Mouse (Mus musculus): Measurements from ENCODE around the gene Ube2c. TPM values are rescaled to one million over a fixed set of nuclear protein-coding genes. Genes with fewer than 3 reads are reported as not detected.
A peak's percentile ranks its signal among the peaks of the same experiment; 100 is the strongest.

The Ube2c gene
- total RNA-seq (2021) = 10 to 100 TPM; 28.1 to 33.7 TPM
- long read RNA-seq, experiment 1, transcript Ube2c-202 (6 exons, 967 nt) = major isoform, 23 of 28 reads
- long read RNA-seq, experiment 1, partial matches to known transcripts = 2 of 28 reads
- long read RNA-seq, experiment 1, other reads (novel, unspliced or antisense) = 3 of 28 reads
- long read RNA-seq, experiment 2, transcript Ube2c-202 (6 exons, 967 nt) = major isoform, 20 of 22 reads
- long read RNA-seq, experiment 2, partial matches to known transcripts = 2 of 22 reads
- long read RNA-seq, experiment 2, other reads (novel, unspliced or antisense) = 0 of 22 reads

DNA sequence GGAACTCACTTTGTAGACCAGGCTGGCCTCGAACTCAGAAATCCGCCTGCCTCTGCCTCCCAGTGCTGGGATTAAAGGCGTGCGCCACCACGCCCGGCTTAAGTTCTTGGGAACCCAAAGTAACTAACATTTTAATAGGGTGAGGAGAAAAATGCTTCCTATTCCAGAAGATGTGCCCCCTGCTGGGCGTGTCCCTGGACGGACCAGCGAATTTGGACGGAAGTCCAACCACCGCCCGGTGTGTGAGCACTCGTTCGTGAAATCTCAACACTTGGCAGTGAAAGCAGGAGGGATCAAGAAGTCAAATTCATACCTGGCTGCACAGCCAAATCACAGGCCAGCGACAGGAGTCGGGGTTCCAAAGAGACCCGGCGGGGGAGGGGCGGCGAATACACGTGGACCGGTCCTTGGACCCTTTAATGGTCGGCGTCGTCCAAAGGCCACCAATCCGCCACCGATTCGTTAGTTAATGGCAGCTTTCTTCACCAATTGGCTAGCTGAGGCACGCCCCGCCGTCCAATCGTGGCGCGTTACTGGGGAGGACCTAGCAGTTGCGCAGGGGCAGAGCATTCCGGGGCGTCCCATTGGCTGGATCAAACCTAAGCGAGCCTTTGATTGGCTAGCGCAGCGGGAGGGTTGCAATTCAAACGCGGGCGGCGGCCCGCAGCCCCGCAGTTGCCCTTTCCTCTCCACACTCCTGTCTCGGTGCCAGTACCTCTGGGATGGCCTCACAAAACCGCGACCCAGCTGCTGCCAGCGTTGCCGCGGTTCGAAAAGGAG is at the start of gene Ube2c:
TSS of gene Ube2c (plus strand) at position 641 of the 780 bp plus-strand sequence.
- DNase-seq = peak; percentile 98

DNA sequence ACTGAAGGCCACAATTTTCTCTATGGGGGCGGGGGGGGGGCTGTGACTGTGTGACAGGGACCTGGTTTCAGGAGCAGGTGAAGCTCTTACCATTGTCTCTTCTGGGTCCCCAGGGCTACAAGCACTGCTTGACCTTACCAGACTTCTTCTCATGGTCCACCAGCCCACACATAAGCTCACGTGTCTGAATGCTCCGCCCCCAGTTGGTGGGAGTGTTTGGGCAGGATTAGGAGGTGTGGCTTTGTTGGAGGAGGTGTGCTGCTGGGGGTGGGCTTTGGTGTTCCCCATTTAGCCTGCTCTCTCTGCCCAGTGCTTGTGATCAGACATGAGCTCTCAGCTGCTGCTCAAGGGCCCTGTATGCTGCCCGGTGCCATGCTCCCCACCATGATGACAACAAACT is 46.4 kb upstream of the Ube2c start:
- no peak for DNase-seq

DNA sequence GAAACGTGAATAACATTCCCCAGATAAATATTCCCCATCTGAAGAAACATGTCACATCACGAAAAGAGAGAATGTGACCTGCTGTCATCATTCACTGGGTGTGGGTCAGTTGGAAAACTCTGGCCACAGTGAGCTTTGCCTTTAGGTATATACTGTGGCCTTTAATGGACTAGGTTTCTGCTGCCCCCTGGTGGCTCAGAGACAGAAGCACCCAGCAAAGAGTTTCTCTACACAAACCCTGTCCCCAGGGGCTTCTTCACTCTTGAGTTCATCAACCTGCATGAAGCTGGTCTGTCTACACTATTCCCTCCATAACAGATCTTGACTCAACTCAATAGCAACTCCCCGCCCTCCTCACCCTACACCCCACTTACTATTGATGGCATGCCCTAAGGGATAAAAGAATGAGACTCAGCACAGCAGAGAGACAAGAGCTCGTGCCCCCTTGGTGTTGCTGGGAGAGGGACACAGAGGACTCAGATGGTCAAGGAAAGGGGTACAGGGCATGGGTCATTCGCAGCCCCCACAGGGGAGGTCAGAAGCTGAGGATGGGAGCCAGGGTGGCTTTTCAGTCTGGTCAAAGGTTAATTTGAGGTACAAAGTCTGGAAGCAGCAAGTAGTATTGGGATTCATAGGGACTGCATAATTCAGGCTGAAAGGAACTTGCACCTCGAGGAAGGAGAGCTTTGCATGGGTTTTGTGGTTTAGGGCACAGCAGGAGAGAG is 43.6 kb upstream of the Ube2c start:
- peak; percentile 82 for DNase-seq

DNA sequence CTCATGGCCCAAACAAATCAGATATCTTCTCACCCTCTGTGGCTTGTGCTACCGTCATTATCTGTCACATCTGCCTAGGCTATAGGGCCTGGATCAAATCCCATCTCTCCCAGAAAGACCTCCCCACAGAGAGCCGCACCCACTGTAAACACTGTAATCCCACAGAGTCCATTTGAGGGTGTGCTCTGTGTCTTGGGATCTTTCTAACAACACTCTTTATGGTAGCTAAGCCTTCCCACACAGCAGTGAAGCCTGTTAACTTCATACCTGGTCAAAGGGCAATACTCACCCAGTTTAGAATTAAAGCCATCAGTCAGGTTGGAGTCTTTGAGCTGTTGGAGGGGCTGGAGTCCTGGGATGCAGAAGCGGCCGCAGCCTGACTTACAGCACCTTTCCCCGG is 38.0 kb upstream of the Ube2c start:
- no peak for DNase-seq

DNA sequence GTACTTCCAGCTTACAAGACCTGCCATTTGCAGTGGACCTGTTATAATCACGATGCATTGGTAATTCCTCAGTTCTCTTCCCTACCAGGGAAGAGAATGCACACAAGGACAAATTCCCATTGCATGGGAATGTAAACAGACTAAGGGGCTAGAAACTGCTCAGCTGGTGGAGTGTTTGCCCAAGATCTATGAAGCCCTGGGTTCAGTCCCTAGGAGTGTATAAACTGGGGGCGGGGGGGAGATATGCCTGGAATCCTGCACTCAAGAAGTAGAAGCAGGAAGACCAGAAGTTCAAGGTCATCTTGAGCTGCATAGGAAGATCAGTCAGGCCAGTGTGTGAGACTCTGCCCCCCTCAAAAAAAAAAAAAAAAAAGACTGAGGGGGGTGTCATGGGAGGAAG is 36.4 kb upstream of the Ube2c start:
- DNase-seq = no peak

DNA sequence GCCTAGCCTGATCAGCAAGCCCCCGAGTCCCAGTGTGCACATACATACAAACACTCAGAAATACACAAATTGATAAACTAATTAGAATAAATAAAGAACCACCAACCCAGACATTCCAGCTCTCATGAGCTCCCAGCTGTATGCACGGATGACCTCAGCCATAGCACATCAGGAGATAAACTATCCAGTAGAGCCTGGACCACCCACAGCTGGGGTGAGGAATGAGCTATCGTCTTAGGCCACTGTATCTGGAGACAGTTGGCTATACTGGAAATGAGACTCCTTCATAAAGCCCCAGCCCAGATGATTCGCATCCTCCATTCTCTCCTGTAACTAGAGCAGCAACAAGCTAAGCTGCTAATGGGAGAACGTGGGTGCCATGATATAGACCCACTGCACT is 34.9 kb upstream of the Ube2c start:
- no peak for DNase-seq

DNA sequence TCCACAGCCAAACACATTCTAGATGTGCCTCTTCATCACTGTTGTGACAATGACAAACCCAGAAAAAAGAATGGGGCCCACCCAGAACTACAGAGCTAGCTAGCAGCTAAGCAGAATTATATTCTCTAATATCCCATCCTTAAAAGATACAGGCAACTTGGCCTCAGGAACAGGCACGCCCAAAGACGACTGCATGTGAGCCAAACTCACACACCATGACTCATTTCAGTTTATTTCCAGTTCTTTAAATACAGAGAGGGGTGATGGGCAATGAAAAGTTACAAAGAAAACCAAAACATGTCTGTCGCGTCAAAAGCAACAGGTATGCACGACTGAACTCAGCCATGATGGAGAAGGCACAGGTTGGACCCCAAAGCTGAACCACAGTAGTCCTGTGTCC is 34.3 kb upstream of the Ube2c start:
- no peak for DNase-seq

DNA sequence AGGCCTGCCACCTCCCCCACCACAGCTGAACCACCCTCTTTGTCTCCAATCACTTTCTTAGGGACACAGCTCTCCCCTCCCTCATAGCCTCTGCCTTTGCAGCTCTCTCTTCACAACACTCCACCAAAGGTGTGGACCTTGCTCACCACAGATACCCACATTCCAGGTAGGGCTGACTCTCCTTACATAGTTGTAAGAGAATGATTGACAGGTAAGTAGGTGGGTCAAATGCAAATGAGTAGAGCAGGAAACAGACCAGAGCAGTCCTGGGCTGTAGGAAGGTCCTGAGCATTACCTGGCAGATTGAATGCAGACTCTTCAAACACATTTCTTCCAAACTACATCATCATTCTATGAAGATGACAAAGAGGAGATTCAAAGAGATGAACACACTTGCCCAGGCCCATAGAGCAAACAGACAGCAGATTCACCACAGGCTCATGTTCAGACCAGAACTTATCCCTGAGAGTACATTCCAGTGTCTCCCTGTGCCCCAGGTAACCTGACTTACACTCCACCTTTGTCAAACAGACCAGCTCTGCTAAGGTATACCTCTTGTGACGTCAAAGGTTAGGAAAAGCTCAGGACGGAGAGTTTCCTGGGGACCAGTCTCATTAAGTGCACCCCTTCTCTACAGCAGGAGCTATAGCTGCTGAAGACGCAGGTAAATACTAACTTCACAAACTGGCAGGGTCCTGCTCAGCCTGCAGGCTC is 32.2 kb upstream of the Ube2c start:
- DNase-seq = no peak

DNA sequence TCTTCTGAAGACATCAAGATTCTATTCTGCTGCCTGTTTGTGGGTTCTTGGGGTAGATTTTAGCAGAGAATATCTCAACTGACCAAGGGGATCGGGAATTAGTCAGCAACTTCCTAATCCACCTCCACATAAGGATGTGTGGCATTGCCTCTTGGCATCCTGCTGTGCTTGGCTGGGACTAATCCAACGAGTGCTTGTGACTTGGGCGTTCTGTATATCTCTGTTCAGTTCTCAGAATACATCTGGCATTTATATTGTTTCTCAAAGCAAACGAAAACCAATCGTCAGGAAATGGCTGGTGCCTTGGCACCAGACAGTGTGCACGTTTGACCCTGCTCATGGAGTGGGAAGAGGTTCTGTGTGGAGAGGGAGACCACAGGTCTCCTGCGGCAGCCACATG is 29.8 kb upstream of the Ube2c start:
- no peak for DNase-seq

DNA sequence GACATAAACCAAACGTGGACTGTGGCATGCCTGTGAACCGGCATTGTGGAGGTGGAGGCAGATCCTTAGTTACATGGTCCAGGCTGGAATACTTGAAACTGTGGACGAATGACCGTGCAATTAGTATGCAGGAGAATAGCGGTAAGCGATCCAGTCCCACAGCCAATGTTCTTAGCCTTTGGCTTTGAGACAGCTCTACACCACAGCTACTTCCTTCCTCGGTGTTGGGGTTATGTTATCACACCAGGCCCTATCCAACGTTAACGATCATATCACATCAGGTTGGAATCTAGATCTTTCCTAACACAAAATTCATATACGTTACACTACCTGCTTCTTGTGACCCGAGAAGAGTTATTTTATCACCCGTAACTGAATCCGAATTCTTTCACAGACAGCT is 24.7 kb upstream of the Ube2c start:
- DNase-seq = no peak

DNA sequence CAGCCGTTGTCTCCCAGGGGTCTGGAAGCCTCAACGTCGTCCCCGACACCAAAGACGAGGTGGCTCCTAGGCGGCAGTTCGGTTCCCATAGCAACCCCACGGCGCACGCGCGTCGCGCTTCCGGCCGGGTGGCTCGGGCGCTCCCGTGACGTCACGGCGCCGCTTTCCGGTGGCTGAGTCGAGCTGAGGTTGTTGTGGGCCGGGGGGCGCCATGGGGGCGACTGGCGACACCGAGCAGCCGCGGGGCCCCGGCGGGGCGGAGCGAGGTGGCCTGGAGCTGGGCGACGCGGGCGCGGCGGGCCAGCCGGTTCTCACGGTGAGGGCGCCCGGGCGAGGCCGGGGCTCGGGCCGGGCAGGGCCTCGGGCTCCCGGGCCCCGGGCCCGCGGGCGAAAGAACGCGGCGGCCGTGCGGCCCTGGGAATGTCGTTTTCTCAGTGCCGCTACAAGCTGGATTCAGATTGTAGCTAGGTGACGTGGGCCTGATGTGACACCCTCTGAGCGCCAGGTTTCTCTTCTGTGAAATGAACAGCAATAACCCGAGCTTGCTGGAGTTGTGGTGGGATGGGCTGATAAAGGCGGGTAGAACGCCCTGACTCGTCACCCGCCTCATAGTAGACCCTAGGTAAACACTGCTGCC is 23.7 kb upstream of the Ube2c start, which contains the start of the genes Wfdc3 and Dnttip1:
TSS of gene Wfdc3 (minus strand) at position 89 of the 637 bp plus-strand sequence.
TSS of gene Dnttip1 (plus strand) at position 141 of the 637 bp plus-strand sequence.
- DNase-seq = peak; percentile 96

DNA sequence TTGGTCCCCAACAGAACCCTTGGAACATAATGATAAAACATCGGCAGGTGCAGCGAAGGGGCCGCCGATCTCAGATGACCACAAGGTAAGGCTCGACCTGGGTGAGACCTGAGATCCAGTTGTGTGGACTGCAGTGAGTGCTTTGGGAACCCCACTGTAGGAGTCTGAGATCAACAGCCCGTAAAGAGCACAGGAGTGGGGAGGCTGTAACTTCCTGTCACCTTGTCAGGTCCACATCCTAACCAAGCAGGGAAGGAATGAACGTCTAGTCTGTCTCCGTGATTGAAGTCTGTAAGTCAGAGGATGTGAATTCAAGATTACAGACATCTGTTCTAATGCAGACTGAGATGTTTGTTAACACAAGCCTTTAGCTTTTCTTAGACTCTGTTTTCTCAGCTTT is 23.0 kb upstream of the Ube2c start:
- no peak for DNase-seq

DNA sequence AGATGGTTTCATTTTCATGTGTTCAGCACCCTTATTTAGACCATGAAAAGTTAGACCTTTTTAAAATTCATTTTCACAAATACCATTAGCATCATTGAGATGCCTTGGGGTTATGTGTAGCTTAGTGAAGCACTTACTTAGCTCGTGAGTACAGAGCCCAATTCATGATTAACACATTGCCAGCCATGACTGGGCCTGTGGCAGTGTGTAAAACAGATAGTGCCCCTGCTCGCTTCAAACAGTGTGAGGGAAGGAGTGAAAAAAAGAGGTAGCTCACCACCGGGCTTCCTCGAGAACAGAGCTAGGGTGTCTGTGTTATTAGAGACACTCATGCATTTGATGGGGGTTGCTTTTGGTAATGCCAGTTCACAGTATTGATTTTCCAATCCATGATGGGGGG is 21.5 kb upstream of the Ube2c start:
- DNase-seq = no peak

DNA sequence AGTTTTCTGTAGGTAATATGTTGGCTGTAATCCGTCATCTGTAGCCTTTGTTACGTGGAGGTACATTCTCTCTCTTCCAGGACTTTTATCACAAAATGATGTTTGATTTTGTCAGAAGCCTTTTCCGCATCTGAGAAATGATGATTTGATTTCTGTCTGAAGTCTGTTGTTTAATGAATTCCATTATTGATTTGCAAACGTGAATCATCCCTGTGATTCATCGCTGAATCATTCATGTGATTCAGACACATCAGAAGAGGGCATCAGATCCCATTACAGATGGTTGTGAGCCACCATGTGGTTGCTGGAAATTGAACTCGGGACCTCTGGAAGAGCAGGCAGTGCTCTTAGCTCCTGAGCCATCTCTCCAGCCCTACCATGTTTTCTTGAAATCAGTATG is 20.7 kb upstream of the Ube2c start:
- DNase-seq = no peak

DNA sequence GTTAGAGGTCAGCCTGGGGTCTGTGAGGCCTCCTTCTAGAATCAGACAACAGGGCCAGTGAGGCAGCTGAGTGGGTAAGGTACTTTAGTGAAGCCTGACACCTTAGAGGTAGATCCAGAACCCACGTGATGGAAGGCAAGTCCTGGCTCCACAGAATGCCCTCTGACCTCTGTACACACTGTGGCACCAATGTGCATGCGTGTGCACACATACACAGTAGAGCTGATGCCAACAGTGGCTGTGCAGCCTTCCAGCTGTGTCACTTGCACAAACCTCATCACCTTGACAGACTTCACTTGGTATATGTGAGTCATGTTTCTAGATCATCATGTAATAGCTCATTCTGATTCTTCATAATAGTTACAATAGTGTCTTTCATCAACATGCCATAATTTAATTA is 17.2 kb upstream of the Ube2c start:
- DNase-seq = no peak

DNA sequence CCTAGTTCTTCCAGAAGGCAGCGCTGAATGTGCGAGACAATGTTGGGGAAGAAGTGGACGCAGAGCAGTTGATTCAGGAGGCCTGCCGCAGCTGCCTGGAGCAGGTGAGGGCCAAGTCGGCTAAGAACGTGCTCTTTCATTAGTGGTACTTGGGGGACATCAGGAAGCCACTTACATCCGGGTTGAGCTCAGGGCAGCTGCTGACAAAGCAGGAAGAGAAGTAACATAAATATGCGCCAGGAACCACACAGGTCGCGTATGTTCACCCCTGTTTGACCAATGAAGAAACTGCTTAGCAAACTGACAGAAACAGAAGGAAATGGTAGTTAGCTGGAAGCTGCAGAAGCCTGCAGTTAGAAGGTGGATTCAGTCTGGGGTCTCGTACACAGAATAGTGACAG is 15.6 kb upstream of the Ube2c start:
- no peak for DNase-seq

DNA sequence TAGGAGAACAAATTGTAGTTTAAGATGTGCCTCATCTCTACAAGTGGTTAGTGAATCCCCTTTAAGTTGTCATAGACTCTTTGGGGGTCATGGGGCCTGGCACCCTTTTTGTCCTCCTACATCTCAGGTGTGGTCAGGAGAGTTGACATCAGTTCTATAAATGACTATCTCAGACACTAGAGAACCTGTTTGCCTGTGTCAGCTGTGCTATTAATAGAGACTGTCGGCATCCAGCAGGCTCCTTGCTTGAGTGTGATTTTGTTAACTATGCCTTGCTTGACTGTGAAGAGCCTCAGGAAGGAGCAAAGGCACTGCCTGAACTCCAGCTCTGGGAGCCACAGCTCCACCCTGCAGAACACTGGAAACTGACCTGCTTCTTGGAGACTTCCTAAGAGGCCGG is 14.9 kb upstream of the Ube2c start:
- no peak for DNase-seq

DNA sequence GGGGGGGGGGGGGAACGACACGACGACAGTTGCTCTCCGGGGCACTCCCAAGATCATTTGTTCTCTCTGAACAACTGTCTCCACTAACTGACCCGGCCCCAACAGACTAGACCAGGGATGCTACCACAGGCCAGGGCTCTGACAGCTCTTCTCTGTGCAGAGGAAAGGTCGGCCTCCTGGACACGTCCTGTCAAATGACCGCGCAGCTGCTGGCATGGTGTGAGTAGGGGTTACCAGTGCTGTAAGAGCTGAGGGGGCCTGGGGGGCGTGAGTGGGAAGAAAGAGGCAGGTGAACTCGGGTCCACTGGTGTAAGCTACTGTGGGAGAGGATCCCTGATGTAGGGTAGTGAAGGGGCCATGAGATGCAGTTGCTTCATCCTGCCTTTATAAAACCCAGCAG is 11.9 kb upstream of the Ube2c start:
- no peak for DNase-seq

DNA sequence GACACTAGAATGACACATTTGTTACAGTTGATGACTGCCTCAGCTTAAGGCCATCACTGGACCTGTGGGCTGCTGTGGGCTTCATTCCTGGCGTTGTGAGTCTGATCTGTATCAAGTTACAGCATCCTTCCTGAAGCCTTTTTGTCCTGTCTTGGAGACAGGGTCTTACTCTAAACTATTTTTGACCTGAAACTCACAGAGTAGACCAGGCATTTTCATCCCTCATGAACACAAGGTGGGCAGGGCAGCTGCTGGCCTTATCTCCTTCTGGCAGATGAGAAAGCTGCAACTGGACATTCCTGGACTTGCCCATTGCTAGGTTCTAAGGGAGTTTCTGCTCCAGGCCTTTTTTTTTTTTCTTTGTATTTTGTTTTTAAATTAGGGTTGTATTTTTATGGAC is 11.0 kb upstream of the Ube2c start:
- DNase-seq = no peak

DNA sequence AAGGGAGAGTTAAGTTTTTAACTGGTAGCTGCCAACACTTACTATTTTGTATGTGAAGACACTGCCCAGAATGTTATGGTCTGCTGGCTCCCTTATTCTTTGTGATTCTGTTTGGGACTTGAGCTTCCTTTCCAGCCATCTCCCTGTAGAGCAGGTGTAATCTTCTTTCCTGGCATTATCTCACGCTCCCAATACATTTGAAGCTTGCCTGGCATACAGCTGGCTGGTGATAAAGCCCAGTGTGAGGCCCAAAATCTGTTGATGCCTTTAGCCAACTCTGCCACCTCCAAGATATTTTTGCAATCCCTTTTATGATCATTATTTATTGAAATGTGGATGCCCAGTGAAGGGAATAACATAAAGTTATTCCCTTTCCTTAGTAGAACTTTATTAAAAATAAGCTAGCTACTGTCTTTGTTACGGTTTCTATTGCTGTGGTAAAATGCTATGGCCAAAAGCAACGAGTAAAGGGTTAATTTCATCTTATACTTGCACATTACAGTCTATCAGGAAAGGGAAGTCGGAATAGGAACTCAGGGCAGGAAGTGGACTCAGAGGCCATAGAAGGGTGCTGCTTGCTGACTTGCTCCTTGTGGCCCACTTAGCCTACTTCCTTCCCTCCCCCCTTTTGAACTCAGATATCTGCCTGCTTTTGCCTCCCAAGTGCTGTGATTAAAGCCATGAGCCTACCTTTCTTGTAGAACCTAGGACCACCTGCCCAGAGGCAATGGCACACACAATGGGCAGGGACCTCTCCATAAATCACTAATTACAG is 9.5 kb upstream of the Ube2c start:
- no peak for DNase-seq

DNA sequence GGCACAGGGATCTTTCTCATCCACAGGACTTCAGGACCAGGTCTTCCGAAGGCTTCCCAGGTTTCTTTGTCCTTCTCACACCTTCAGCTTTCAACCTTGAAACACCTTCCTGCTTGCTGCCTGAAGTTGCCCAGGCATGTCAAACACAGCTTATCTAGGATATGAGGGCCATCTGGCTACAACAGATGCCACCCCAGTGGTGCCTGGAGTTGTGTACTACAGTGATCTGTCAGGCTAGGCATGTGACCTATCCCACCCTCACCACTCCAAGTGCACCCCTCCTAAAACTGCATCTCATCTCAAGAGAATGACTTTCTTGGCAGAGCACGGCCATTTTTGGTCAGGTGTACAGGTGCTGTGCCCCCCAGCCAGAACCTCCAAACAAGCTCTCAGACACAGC is 8.2 kb upstream of the Ube2c start:
- DNase-seq = no peak

Data from adrenal gland, postnatal 10 days (tissue).